Mouse (Mus musculus): Measurements from ENCODE around the gene Elavl1. TPM values are rescaled to one million over a fixed set of nuclear protein-coding genes. Genes with fewer than 3 reads are reported as not detected.

The Elavl1 gene
- total RNA-seq, 2 experiments from 2014 or later: 50.1 to 55.0 TPM

Other genes with a start within 250 kb of the Elavl1 start
- gene Cd209f, start 219.6 kb downstream of the Elavl1 start, total RNA-seq (2021): 1 to 10 TPM; 1.7 to 3.4 TPM
- under 1 TPM; 0.31 to 0.45 TPM for gene Cd209g, start 191.3 kb downstream of the Elavl1 start, total RNA-seq (2021)
- 10 to 100 TPM; 15.5 to 20.5 TPM for gene Evi5l, start 158.8 kb downstream of the Elavl1 start, total RNA-seq (2021)
- gene Prr36, start 108.0 kb downstream of the Elavl1 start, total RNA-seq (2021): under 1 TPM; 0.16 to 0.21 TPM
- gene Lrrc8e, start 98.6 kb downstream of the Elavl1 start, total RNA-seq (2021): under 1 TPM in 1 of 2 experiments, not detected in 1; 0.29 TPM
- 10 to 100 TPM; 61.4 to 65.5 TPM for gene Map2k7, start 86.7 kb downstream of the Elavl1 start, total RNA-seq (2021)
- gene Gm49320, start 86.5 kb downstream of the Elavl1 start, total RNA-seq (2021): under 1 TPM; 0.14 to 0.31 TPM
- 1 to 10 TPM; 2.8 to 5.1 TPM for gene Tgfbr3l, start 77.2 kb downstream of the Elavl1 start, total RNA-seq (2021)
- gene Snapc2, start 72.3 kb downstream of the Elavl1 start, total RNA-seq (2021): 10 to 100 TPM; 13.0 to 15.4 TPM
- 1 to 10 TPM; 3.8 to 4.5 TPM for gene Ctxn1, start 66.1 kb downstream of the Elavl1 start, total RNA-seq (2021)
- gene Timm44, start 49.5 kb downstream of the Elavl1 start, total RNA-seq (2021): 10 to 100 TPM; 72.4 to 74.5 TPM
- gene Ccl25, start 203 bp downstream of the Elavl1 start, total RNA-seq (2021): 1 to 10 TPM; 8.0 to 8.3 TPM
- 10 to 100 TPM in 1 of 2 experiments, 1 to 10 TPM in 1; 9.7 to 11.5 TPM for gene Cers4, start 167.6 kb upstream of the Elavl1 start, total RNA-seq (2021)